Mouse (Mus musculus) kidney, adult 11 months (tissue): ENCODE data around the gene Ost4.

Experiments
- DNase-seq: peaks from one replicate; pipeline ENCODE4 v3.0.0; 2022

Gene Ost4

GRCm38 (mm10) chr5:30907413-30908059 lies at the start of gene Ost4:
Ost4 (minus strand) TSS chr5:30907788.
- DNase-seq = peak; percentile 97

- DNase-seq = no peak
Measured at GRCm38 (mm10) chr5:30955751-30956150, 48.2 kb upstream of the Ost4 start.

DNA sequence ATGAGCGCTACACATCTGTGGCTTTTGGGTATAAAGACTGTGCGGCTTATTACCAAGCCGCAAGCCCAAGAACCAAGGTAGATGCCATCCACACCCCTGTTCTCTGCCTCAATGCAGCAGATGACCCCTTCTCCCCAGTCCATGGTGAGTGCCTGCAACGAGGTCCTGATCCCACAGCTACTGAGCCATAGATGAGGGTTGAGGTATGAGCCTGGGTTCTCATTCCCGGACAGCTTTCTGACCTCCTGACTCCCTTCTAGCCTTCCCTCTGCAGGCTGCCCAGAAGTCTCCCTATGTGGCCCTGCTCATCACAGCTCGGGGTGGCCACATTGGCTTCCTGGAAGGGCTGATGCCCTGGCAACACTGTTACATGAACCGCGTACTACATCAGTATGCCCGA lies 47.0 kb upstream of the Ost4 start:
- no peak for DNase-seq

GRCm38 (mm10) chr5:30954065-30954464 lies 46.5 kb upstream of the Ost4 start:
- DNase-seq = peak; percentile 16

DNA sequence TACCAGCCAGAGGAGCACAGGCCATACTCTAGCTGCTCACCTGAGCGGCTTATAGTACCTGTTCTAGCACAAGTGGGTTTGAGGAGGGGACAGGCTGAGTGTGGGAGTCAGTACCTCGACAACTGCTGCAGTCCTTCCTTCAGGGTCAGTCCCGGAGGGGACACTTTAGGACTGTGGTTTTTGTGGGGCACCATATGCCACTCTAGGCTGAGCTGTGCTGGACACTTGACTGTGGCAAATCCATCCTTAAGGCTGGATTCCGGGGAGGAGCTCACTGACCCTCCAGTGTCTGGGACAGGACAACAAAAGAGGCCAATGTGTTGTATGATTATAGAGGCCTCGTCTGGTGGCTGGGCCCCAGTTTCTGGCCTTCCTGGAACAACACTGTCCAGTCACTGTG lies 45.0 kb upstream of the Ost4 start:
- no peak for DNase-seq

DNA sequence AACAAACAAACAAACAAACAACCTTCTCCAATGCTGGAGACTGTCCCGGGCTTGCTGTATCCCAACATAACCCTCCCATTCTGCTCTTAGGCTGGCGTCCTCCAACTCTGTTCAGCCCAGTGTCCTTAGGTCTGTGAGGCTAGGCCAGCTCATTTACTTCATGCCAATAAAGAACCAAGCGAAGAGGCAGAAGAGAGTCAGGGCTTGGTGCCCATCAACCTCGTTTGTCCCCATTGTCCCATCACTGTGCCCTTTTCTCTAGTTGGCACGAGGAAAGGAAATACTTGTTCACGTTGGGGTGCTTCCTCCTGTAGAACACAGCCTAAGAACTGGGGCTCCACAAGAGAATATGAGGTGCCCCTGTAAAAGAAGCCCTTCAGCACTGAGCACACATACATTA lies 44.1 kb upstream of the Ost4 start:
- peak; percentile 8 for DNase-seq

GRCm38 (mm10) chr5:30950922-30951321 lies 43.3 kb upstream of the Ost4 start:
- peak; percentile 15 for DNase-seq

GRCm38 (mm10) chr5:30950451-30950850 lies 42.9 kb upstream of the Ost4 start:
- DNase-seq = peak; percentile 23

- DNase-seq = peak; percentile 93
Measured at GRCm38 (mm10) chr5:30949654-30950326, 42.2 kb upstream of the Ost4 start.

DNA sequence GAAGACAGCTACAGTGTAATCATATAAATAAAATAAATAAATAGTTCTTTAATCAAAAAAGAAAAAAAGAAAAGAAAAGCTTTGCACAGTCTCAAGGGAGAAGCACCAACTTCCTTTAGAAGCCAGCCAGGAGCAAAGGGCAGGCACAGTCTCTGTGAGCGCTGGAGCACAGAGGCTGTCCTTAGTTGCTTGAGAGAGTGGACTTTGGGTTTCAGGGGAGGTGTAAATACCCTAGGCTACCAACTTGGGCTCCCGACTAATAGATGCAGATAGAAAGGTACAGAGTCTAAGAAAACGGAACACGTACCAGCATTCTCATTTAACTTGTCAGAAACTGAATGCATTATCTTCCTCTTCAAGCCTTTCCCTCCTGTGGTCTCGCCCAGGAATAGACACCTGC lies 41.0 kb upstream of the Ost4 start:
- DNase-seq = peak; percentile 76

- DNase-seq = peak; percentile 78
Measured at GRCm38 (mm10) chr5:30944956-30945781, 37.6 kb upstream of the Ost4 start, which contains the start of gene Cgref1. Cgref1 (minus strand) TSS chr5:30945591.

DNA sequence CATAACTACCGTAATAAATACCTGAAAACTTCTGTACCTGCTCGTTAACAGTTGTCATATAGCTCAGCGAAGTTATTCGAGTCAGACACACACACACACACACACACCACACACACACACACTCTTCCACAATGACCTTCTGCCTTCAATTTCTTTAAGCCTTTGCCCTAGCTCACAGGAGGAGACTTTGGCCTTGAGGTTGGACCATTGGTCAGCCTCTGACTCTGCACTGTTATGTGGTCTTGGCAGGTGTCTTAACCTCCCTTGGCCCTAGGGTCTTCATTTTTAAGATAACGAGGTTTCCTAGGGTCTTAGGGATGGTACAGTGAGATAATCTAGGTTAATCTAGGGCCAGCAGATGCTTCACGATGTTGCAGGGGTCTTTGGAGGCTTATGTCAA lies 36.8 kb upstream of the Ost4 start:
- peak; percentile 61 for DNase-seq

GRCm38 (mm10) chr5:30943004-30943403 lies 35.4 kb upstream of the Ost4 start:
- DNase-seq = peak; percentile 40

DNA sequence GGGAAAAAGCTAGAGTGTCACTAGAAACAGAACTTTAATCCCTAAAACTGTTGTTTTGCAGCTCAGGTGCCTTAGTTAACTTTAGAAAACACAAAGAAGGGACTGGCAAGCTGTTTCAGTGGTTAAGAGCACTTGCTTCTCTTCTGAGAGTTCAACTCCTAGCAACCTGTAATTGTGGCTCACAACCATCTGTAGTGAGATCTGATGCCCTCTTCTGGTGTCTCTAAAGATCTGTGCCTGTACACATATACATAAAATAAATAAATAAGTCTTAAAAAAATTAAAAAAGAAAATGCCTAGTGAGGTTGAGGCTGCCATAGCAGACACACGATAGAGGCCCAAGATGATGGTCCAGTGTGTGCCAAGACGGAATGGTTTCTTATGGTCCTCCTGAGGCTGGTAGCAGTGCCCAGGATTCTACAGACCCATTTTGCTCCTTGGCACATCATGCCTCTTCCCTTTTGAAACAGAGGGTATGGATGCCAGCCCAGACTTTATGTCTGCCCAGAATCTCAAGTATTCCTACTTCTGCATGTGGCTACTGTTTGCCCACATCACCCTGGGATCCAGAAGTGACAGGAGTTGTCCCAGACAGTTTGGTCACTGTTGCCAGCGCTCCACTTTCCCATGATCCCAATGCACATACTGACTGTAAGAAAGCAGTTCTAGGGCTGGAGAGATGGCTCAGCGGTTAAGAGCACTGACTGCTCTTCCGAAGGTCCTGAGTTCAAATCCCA lies 27.3 kb upstream of the Ost4 start:
- no peak for DNase-seq

GRCm38 (mm10) chr5:30933705-30934104 lies 26.1 kb upstream of the Ost4 start:
- no peak for DNase-seq

DNA sequence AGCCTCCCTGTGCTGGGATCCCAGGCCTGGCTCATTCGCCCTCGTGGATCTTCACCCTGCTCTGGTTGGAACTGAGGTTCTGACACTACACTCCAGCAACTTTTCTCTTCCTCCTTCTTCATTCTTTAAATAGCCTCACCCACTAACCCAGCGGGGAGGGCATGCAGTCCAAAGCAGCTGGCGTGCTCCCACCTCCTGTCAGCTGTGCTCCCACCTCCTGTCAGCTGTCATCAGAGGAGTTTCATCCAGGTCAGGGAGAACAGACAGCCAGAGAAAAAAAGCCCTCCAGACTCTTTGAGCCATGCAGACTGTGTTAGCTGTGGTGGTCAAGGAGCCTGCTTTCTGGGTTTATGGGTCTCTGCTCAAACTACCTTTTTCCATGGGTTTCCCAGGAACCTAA lies 23.8 kb upstream of the Ost4 start:
- no peak for DNase-seq

DNA sequence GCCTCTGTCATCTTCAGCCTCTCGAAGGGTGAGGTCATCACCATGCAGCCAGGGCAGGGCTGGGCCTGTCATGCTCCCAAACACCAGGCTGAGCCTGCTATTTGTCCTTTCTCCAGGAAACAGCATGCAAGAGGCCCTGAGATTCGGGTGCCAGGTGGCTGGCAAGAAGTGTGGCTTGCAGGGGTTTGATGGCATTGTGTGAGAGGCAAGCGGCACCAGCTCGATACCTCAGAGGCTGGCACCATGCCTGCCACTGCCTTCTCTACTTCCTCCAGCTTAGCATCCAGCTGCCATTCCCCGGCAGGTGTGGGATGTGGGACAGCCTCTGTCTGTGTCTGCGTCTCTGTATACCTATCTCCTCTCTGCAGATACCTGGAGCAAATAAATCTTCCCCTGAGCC lies 23.3 kb upstream of the Ost4 start:
- no peak for DNase-seq

GRCm38 (mm10) chr5:30930121-30930520 lies 22.5 kb upstream of the Ost4 start:
- peak; percentile 61 for DNase-seq

DNA sequence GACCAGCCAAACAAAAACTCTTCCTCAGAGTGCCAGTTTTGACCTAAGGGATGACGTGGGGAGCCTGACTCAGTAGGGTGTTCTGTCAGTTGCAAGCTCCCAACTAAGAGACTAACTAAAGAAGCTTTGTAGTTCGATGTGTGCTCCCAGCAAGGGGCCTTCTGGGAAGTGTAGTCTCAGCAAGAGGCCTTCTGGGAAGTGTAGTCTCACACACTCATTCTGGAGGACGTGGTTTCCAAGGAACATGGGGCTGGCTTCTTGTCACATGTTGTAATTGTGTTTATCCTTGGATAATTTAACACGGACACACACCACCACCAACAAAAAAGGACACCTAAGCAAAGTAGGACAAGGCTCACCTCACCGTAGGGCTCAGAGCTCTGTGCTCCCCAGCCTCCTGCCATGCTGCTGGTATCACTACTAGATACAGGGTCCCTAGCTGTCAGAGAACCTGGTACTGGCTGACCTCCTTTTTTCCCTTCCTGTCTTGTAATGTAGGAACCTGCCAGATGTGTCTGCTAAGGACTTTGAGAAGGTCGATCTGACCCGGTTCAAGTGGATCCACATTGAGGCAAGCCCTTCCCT lies 20.4 kb upstream of the Ost4 start:
- DNase-seq = peak; percentile 47

- peak; percentile 88 for DNase-seq
Measured at GRCm38 (mm10) chr5:30926073-30926472, 18.5 kb upstream of the Ost4 start.

DNA sequence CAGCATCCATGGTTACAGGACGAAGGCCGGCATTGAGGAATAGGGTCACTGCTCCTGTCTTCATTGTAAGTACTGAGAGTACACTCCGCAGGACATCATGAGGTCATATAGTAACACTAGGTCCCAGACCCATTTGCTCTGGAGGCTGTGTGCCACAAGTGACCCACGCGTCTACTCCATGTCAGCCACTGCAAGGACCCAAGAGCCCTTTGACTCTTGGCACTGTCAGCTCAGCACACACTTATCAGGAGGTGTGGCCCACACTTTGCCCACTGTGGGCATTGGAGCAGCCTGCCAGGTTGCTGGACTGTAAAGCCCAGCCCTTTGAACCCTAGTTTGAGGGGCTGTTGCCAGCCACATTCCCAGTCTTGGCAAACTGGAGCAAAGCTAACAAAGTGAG lies 17.6 kb upstream of the Ost4 start:
- DNase-seq = peak; percentile 95

GRCm38 (mm10) chr5:30924614-30925013 lies 17.0 kb upstream of the Ost4 start:
- peak; percentile 32 for DNase-seq

GRCm38 (mm10) chr5:30923119-30923518 lies 15.5 kb upstream of the Ost4 start:
- no peak for DNase-seq
